Comparison of ENCODE assay signal across 8 mouse cellular contexts in the genomic region with DNA sequence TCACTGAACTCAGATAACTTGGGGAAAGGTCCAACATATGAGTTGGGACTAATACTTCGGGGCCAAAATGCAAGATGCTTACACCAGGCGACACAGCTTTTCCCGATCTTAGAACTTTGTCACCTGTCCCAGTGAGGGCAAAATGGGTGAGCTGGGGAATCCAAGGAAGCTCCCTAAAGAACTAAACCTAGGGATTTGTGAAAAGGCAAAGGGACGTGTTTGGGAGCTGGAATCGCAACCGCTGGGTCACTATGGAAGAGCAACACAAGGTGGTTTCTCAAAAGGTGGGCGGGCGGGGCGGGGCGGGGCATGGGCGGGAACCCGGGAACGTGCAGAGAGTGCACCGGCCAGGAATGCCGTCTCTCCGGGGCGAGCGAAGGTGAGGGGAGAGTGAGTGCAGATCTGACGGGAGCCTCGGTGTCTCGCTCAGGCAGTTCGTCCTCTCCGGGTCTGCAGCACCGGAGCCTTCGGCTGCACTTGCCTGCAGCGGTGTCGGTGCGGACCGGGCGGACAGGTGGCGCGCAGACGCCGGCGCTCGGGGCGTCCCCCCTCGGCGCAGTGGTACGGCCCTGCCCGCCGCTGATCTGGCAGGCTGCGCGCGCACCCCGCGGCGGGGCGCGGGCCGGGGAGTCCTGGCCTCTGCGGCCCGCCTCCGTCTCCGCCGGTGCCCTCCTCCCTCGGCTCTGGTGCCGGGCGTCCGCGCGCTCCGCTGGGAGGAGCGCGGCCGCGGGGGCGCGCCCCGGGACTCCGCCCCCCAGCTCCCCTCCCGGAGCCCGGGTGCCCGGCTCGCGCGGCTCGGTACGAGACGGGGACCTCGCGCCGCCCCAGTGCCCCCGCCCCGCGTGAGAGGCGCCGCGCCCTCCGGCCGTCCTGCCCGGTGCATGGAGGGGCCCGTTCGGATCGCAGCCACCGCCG. TPM values are rescaled to one million over a fixed set of nuclear protein-coding genes. Genes with fewer than 3 reads are reported as not detected.
A peak's percentile ranks its signal among the peaks of the same experiment; 100 is the strongest.
DNase-seq lines count a peak whose midpoint lies in the region; ATAC-seq and TF ChIP-seq lines count a peak whose summit lies in the region.

TSS of gene Cdon (plus strand) at position 324 of the 915 bp plus-strand sequence.

- no peaks in the 10 kb centered on the region for H3K9me3 ChIP-seq in embryonic facial prominence, embryonic 10.5 days
- H3K9me3 ChIP-seq in midbrain, embryonic 11.5 days (ENCODE audit: control insufficient read depth, low read length): no peaks in the 10 kb centered on the region

- TF ChIP-seq POLR2A in small intestine, adult 2 months (IDR thresholded peaks at IDR 0.05; ENCODE audit: low read depth, low read length): no peak

- H3K4me2 ChIP-seq in midbrain, embryonic 11.5 days: peak within 1 kb of the TSS; percentile 59

- no peaks in the 10 kb centered on the region for H3K36me3 ChIP-seq in embryonic facial prominence, embryonic 10.5 days (replicated peaks)
- H3K36me3 ChIP-seq in midbrain, embryonic 11.5 days (ENCODE audit: control insufficient read depth, insufficient read depth, low read length): no peaks in the 10 kb centered on the region
- no peaks in the 10 kb centered on the region for H3K36me3 ChIP-seq in small intestine, adult 2 months (ENCODE audit: control insufficient read depth, insufficient read depth, low read length)

- WGBS in embryonic facial prominence, embryonic 10.5 days: under 1% methylated on average over 97 of the region's 97 CpGs
- under 1% methylated on average over 67 of the region's 97 CpGs for WGBS in midbrain, embryonic 11.5 days
- WGBS in small intestine, adult 2 months: under 1% methylated on average over 88 of the region's 97 CpGs

- intact Hi-C loops in left cerebral cortex, postnatal 4 days (cut with DNase I): loop anchor here (5.0 to 10.0 kb wide), 3 partner anchors 104 to 134 kb away; no protein-coding TSS in a partner anchor

- peak within 1 kb of the TSS; percentile 99 for H3K27ac ChIP-seq in embryonic facial prominence, embryonic 10.5 days (replicated peaks)
- peak within 1 kb of the TSS; percentile 90 for H3K27ac ChIP-seq in midbrain, embryonic 11.5 days (ENCODE audit: low read depth, low read length)
- H3K27ac ChIP-seq in small intestine, adult 2 months (ENCODE audit: insufficient read depth, low read depth, low read length): peak within 1 kb of the TSS; percentile 75

- peak within 1 kb of the TSS; percentile 98 for H3K4me3 ChIP-seq in embryonic facial prominence, embryonic 10.5 days
- peak within 1 kb of the TSS; percentile 95 for H3K4me3 ChIP-seq in midbrain, embryonic 11.5 days (ENCODE audit: low read depth, low read length)
- H3K4me3 ChIP-seq in small intestine, adult 2 months (ENCODE audit: low read depth, low read length): peak within 1 kb of the TSS; percentile 93

- H3K4me1 ChIP-seq in embryonic facial prominence, embryonic 10.5 days: peaks cover 53% of the 10 kb centered on the region
- peaks cover 23% of the 10 kb centered on the region for H3K4me1 ChIP-seq in midbrain, embryonic 11.5 days (ENCODE audit: control insufficient read depth, insufficient read depth, low read length)
- H3K4me1 ChIP-seq in small intestine, adult 2 months (ENCODE audit: control insufficient read depth, insufficient read depth, insufficient read length, low read length): no peaks in the 10 kb centered on the region

- peak; percentile 90 for DNase-seq in 3134 (ENCODE audit: extremely low read depth, insufficient read length, low spot score)
- peak; percentile 95 for DNase-seq in adrenal gland, postnatal 14 days
- DNase-seq in embryonic facial prominence, embryonic 10.5 days (ENCODE audit: low spot score): peak; percentile 94
- peak; percentile 94 for DNase-seq in kidney, adult 11 months
- DNase-seq in left cerebral cortex, postnatal 4 days: peak; percentile 68
- DNase-seq in midbrain, embryonic 11.5 days (ENCODE audit: low spot score, missing footprints): peak; percentile 99

- peaks cover 7% of the 10 kb centered on the region; the same call in 1 of the 2 replicates for H3K27me3 ChIP-seq in embryonic facial prominence, embryonic 10.5 days (replicated peaks; ENCODE audit: low read depth, poor library complexity, severe bottlenecking)
- no peaks in the 10 kb centered on the region for H3K27me3 ChIP-seq in midbrain, embryonic 11.5 days (ENCODE audit: control insufficient read depth, insufficient read depth, low read length)
- H3K27me3 ChIP-seq in small intestine, adult 2 months (ENCODE audit: control insufficient read depth, insufficient read depth, low read length): no peaks in the 10 kb centered on the region

- no peak for TF ChIP-seq CTCF in small intestine, adult 2 months (IDR thresholded peaks at IDR 0.05; ENCODE audit: extremely low read depth, insufficient read length, insufficient replicate concordance, low read depth, low read length)

- ATAC-seq in granulocyte monocyte progenitor cell, adult 5-6 weeks (replicated peaks; ENCODE audit: poor library complexity, severe bottlenecking): peak; percentile 87
- peak; percentile 94 for ATAC-seq in midbrain, embryonic 11.5 days (ENCODE audit: low FRiP score)

- peak within 1 kb of the TSS; percentile 97 for H3K9ac ChIP-seq in midbrain, embryonic 11.5 days (ENCODE audit: low read length)

RNA-seq across cellular contexts. Expression of gene Cdon, which starts in this region (rescaled TPM):
- total RNA-seq in adrenal gland, postnatal 14 days (2021): 22.1 and 24.4 TPM in 2 replicates
- polyA plus RNA-seq in embryonic facial prominence, embryonic 10.5 days (2016; fragmentation: Nextera tagmentation; extraction: Ambion mirVana): 9.1 and 9.9 TPM in 2 replicates
- total RNA-seq in granulocyte monocyte progenitor cell, adult 5-6 weeks (2014; fragmentation: Nextera tagmentation): 0.09 and 1.0 TPM in 2 replicates
- 0.46 and 1.2 TPM in 2 replicates for total RNA-seq in granulocyte monocyte progenitor cell, adult 5-6 weeks (2017)
- 10 to 100 TPM; 13.0 to 14.1 TPM for total RNA-seq in left cerebral cortex, postnatal 4 days (2021)
- 8.8 and 10.1 TPM in 2 replicates for polyA plus RNA-seq in midbrain, embryonic 11.5 days (2014; fragmentation: Nextera tagmentation; extraction: Ambion mirVana)
- 1.4 TPM in 2 replicates for polyA plus RNA-seq in small intestine, adult 2 months (2012; rRNA removed)

Comparison
In these comparisons a context has a peak if more than half of its experiments do, and no peak if none do; other contexts are left out.
1. Peak in every context shown above with its lines: DNase-seq, ATAC-seq, H3K4me3 ChIP-seq and H3K27ac ChIP-seq.
2. RNA of gene Cdon (total RNA-seq): 22.1 to 24.4 TPM in adrenal gland, postnatal 14 days and 13.0 to 14.1 TPM in left cerebral cortex, postnatal 4 days; 0.09 to 1.2 TPM in granulocyte monocyte progenitor cell, adult 5-6 weeks; every median in the first group is over 4 times any median in the second.